Comparison of ENCODE assay signal across 22 mouse cellular contexts in genomic region chr9:120281147-120281546, GRCm38 (mm10). TPM values are rescaled to one million over a fixed set of nuclear protein-coding genes. Genes with fewer than 3 reads are reported as not detected.
DNase-seq lines count a peak whose midpoint lies in the region; TF ChIP-seq lines count a peak whose summit lies in the region.
"Had no signal": no experiment of that assay in that cellular context is flagged by ENCODE, and none has a peak within 500 bp of the region (broad histone marks: within the 10 kb centered on the region; RNA-seq: fewer than 3 reads in every experiment).

No protein-coding gene starts in this region.

- H3K27ac ChIP-seq in left cerebral cortex, adult 2 months, result peak overlapping the region; percentile 84
- H3K27ac ChIP-seq: embryonic facial prominence, embryonic 10.5 days; forebrain, embryonic 15.5 days; hindbrain, embryonic 12.5 days had no signal

- DNase-seq in layer of hippocampus, adult 11-12 months (ENCODE audit: low spot score), result peak; percentile 20
- no peak for DNase-seq in layer of hippocampus, postnatal 25 days (ENCODE audit: extremely low spot score in 1 of 2, low spot score in 1 of 2)
- peak; percentile 62 to 70 for DNase-seq in frontal cortex, adult 2 months (ENCODE audit: extremely low spot score in 1 of 2, low spot score in 1 of 2)
- peak in 1 of 2 experiments; percentile 18 for DNase-seq in left cerebral cortex, adult 2 months (ENCODE audit: extremely low spot score in 1 of 2, low spot score in 2 of 2)
- DNase-seq in right cerebral cortex, postnatal 25 days, result peak; percentile 56
- DNase-seq in cerebellum, adult 9-11 months, result no peak
- no peak for DNase-seq in lung, postnatal 4 days
- DNase-seq in urinary bladder, postnatal 4 days (ENCODE audit: low spot score in 2 of 2), result no peak
- DNase-seq: adrenal gland, adult 2 months; cerebellum, postnatal 25 days; gastrocnemius, postnatal 25 days; heart, postnatal 10 days; kidney, adult 9 months; kidney, postnatal 4 days; lung, postnatal 10 days had no signal

- TF ChIP-seq CTCF in left cerebral cortex, adult 2 months (IDR thresholded peaks at IDR 0.05), result no peak

- no peak overlapping the region for H3K4me3 ChIP-seq in left cerebral cortex, adult 2 months
- H3K4me3 ChIP-seq: embryonic facial prominence, embryonic 10.5 days; erythroblast, embryonic 14.5 days; forebrain, embryonic 15.5 days; hindbrain, embryonic 12.5 days; megakaryocyte, embryonic 14.5 days had no signal

- intact Hi-C loops in left cerebral cortex, adult 2 months (cut with DNase I), result no loop called here

RNA-seq across cellular contexts. Expression of gene Myrip, which starts 20.2 kb away (rescaled TPM):
- 10 to 100 TPM; 49.6 to 52.7 TPM for total RNA-seq in layer of hippocampus, postnatal 25 days (2021)
- polyA plus RNA-seq in frontal cortex, adult 2 months (2012; rRNA removed), result 27.7 and 30.2 TPM in 2 replicates
- total RNA-seq in left cerebral cortex, adult 2 months (2021), result 10 to 100 TPM; 86.1 to 91.1 TPM
- total RNA-seq: CH12.LX had no signal
- polyA plus RNA-seq: erythroblast, embryonic 14.5 days; inflammation-experienced regulatory T-cells, adult 6 months had no signal

Comparison
In these comparisons a context has a peak if more than half of its experiments do, and no peak if none do; other contexts are left out.
1. DNase-seq: peak in layer of hippocampus, adult 11-12 months (single experiment), frontal cortex, adult 2 months (2 of 2) and right cerebral cortex, postnatal 25 days (single experiment); none in layer of hippocampus, postnatal 25 days (0 of 2), cerebellum, adult 9-11 months (single experiment), lung, postnatal 4 days (0 of 2) and urinary bladder, postnatal 4 days (0 of 2).